Mouse (Mus musculus): ENCODE measurements around the gene Olfr1271. TPM values are rescaled to one million over a fixed set of nuclear protein-coding genes. Genes with fewer than 3 reads are reported as not detected.

The Olfr1271 gene
- total RNA-seq (2023) = not detected

DNA sequence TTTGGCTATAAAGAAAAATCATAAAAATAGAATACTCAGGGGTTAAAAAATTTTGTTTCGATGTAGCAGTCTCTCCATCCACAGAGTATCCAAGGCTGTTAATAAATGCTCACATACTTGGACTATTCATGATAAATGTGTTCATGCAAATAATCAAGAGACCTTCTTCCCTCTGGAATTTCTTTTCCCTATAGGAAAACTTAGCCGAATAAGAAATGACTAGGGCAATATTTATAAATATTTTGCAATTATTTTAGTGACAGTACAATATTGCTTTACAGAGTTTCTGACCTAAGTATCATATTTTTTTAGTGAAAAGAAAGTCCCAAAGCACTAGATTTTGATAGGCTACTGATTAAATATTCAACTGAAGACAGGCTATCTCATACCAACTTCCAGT lies at the start of gene Olfr1271:
Gene Olfr1271, minus strand, starts transcription at position 101 of the 400 bp plus-strand sequence.

GRCm38 (mm10) chr2:90292741-90293140 lies 21.9 kb upstream of the Olfr1271 start, which contains the start of gene Olfr1272:
Gene Olfr1272 (minus strand): TSS chr2:90292841.

DNA sequence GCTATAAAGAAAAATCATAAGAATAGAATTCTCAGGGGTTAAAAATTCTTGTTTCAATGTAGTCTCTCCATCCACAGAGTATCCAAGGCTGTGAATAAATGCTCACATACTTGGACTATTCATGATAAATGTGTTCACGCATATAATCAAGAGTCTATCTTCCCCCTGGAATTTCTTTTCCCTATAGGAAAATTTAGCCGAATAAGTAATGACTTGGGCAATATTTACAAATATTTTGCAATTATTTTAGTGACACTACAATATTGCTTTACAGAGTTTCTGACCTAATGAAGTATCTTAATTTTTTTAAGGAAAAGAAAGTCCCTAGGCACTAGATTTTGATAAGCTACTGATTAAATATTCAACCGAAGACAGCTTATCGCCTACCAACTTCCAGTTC lies 13.3 kb downstream of the Olfr1271 start, which contains the start of gene Olfr142:
Gene Olfr142, minus strand, starts transcription at position 101 of the 400 bp plus-strand sequence.

DNA sequence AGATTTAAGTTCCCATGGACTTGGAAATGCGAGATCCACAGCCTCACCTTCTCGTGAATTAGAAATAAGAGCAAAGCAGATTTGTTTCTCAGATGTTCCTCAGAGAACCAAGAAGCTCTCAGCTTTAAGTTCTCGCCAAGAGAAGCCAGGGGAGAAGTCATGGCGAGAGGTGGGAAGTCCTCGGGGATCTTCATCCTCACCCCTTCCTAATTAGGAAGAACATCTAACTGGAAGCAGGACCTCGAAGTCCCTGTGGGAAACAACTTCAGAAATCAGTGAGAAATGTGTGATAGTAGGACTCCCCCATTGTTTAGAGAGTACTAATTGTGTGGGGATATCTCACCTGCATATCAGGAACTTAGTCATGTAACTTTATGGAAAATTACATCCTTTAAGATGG lies 46.4 kb downstream of the Olfr1271 start, which contains the start of gene Olfr1506:
Gene Olfr1506, minus strand, starts transcription at position 101 of the 400 bp plus-strand sequence.

Other genes with a start within 250 kb of the Olfr1271 start
- not detected for gene Olfr1264, start 245.5 kb downstream of the Olfr1271 start, total RNA-seq (2023)
- not detected for gene Olfr1265, start 235.7 kb downstream of the Olfr1271 start, total RNA-seq (2023)
- gene Olfr140, start 207.4 kb downstream of the Olfr1271 start, total RNA-seq (2023) = not detected
- not detected for gene Olfr1269, start 149.6 kb downstream of the Olfr1271 start, total RNA-seq (2023)
- gene Olfr32, start 128.7 kb downstream of the Olfr1271 start, total RNA-seq (2023) = not detected
- gene Olfr1270, start 117.9 kb downstream of the Olfr1271 start, total RNA-seq (2023) = not detected
- 0.59 TPM for gene Olfr1506, start 46.5 kb downstream of the Olfr1271 start, total RNA-seq (2023)
- not detected for gene Olfr142, start 13.4 kb downstream of the Olfr1271 start, total RNA-seq (2023)
- gene Olfr1272, start 21.8 kb upstream of the Olfr1271 start, total RNA-seq (2023) = not detected
- not detected for gene Gm13769, start 51.2 kb upstream of the Olfr1271 start, total RNA-seq (2023)
- gene Olfr1274-ps, start 127.7 kb upstream of the Olfr1271 start, total RNA-seq (2023) = not detected

All from CD4-positive naive resting alpha-beta T cell, adult 57 days (primary cell).